Mouse (Mus musculus) central nervous system, embryonic 14 days (tissue): ENCODE results near the gene AU041133. TPM values are rescaled to one million over a fixed set of nuclear protein-coding genes. Genes with fewer than 3 reads are reported as not detected.

Source experiments
- polyA plus RNA-seq: library from polyadenylated mRNA; depleted of rRNA; stranded (reverse); fragments of >200 nt; gene quantifications from 2 replicates; pipeline ENCODE4 v1.2.3, GENCODE M21; 2012; rRNA removed

AU041133 gene
- polyA plus RNA-seq = 3.0 and 3.2 TPM in 2 replicates

DNA sequence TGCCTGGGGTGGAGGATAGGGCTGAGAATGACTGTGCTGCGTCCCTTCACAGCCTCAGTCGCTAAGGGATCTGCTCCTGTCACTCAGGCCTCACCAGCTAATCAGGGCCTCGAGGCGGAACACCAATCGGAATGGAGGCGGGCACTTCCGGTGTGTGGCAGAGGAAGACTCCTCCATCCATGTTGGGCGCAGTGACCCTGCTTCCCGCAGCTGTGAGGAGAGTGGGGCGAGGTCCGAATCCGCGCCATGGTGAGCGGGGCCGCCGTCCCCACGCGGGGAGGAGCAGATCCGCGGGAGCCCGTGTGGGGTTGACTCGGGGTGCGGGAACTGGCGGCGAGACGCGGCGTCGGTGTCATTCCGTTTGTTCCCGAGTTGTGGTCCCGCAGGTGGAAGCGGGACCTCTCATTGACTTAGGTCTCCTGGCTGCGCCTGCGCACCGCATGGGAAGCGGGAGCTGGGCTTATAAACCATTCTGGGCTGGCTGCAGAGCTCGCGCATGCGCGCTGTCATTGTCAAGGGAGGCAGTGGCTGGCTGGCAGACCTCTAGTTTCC lies at the start of gene AU041133:
Gene AU041133 (plus strand): TSS at position 164 of the 552 bp plus-strand sequence.

GRCm38 (mm10) chr10:82082728-82083621 lies 44.8 kb upstream of the AU041133 start, which contains the start of gene BC024063:
BC024063 (plus strand) TSS chr10:82083353.

Other genes with a start within 250 kb of the AU041133 start
- 2.9 and 3.7 TPM in 2 replicates for gene Zfp781, start 197.5 kb upstream of the AU041133 start, polyA plus RNA-seq
- gene Zfp873, start 79.9 kb upstream of the AU041133 start, polyA plus RNA-seq = 9.7 and 10.2 TPM in 2 replicates
- gene BC024063, start 44.7 kb upstream of the AU041133 start, polyA plus RNA-seq = 2.9 TPM in 2 replicates
- gene Zfp938, start 113.3 kb downstream of the AU041133 start, polyA plus RNA-seq = 16.9 and 17.0 TPM in 2 replicates
- gene 4932415D10Rik, start 188.6 kb downstream of the AU041133 start, polyA plus RNA-seq = not detected in 2 replicates
- gene Gm4924, start 226.2 kb downstream of the AU041133 start, polyA plus RNA-seq = 8.6 and 9.0 TPM in 2 replicates